Mouse (Mus musculus) 416B (cell line): ENCODE data around the gene Ccl17.

Source experiments
- DNase-seq: peaks from one replicate; pipeline ENCODE4 v3.0.0; 2011; ENCODE audit warnings: low read depth

The Ccl17 gene

DNA sequence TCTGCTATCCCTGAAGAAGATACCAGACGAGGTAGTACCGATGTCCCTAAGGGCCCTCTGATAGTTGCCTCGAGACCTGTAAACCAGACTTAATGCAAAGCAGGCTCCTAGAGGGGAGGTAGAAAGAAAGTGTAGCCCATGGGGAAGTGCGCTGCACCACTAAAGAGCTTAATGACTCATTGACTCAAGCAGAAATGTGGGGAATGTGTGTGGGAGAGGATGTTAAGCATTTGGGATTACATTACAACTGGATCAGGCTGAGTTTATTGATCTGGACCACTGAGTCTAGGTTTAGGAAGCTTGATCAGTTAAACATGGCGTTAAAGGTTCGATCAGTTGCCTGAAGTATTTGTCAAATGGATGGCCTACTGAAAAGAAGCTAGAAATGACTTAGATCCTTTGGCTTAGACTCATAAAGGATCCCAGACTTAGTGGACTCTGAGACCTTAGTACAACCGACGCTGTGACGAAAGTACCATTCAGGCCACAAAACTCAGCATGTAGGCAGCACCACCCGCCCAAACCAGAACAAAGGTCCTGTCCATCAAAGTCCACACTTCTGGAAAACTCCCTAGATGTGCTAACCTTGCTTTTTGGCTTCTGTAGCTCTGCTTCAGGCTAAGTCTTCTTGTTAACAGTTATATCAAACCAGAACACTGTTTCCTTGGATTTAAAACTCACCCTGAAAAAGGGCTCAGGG, 20.8 kb upstream of the Ccl17 start:
- DNase-seq: no peak

DNA sequence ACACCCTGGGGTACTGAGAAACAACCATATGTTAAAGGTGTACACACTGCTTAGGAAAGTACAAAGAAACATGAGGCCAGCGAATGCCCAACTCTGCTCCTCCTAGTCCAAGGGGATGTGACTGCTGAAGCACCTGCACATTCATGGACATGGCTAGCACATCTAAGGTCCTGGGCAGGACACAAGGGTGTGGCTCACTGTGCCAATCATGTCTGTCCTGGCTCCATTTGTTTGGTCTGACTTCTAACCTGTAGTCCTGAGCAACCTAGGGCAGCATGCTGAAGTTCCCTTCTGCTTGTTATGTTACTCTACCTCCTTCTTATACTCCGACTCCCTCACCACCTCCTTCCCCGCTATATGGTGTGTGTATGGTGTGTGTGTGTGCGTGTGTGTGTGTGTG, 15.9 kb upstream of the Ccl17 start:
- DNase-seq: no peak

DNA sequence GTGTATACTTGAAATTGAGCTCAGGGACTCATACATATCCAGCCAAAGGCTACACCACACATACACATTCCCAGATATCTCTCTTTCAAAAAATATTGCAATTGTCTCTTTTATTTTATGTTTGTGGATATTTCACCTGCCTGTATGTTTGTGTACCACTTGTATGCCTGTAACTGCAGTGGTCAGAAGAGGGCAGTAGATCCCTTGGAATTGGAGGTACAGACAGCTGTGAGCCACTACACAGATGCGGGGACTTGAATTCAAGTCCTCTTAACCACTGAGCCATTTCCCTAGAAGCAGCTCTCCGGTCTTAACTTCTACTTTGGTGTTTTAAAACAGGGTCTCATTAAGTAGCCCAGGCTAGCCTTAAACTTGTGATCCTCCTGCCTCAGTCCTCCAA, 15.5 kb upstream of the Ccl17 start:
- peak; percentile 72 for DNase-seq

DNA sequence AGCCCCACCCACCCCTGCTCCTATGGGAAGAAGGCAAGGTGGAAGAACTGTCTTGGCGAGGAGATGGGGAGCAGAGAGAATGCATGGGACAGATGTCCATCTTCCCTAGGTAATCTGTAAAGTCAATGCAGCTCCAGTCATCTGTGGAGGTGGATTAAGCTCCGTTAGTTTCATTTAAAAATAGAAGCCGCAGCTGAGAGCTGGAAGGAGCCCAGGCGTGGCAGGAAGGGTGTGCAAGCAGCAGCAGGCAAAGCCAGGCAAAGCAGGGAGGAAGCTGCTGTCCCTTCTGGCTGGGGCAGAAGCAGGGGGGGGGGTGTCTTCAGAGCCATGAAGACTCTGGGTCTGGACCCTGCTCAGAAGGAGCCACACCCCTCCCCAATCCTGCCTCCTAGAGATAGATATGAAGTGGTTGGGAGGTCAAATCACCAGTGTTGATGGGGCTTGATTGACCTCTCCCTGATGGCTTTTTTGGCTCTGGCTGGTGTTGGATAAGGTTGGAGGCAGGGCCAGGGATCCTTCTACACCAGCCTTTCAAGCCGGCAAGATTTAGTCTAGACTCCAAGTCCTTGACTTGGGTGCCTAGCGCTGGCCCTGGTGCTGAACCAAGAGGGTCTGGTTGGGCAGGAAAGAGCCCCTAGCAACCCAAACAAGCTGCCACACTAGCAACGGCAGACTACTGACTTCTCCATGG, 9.8 kb upstream of the Ccl17 start:
- peak; percentile 55 for DNase-seq

DNA sequence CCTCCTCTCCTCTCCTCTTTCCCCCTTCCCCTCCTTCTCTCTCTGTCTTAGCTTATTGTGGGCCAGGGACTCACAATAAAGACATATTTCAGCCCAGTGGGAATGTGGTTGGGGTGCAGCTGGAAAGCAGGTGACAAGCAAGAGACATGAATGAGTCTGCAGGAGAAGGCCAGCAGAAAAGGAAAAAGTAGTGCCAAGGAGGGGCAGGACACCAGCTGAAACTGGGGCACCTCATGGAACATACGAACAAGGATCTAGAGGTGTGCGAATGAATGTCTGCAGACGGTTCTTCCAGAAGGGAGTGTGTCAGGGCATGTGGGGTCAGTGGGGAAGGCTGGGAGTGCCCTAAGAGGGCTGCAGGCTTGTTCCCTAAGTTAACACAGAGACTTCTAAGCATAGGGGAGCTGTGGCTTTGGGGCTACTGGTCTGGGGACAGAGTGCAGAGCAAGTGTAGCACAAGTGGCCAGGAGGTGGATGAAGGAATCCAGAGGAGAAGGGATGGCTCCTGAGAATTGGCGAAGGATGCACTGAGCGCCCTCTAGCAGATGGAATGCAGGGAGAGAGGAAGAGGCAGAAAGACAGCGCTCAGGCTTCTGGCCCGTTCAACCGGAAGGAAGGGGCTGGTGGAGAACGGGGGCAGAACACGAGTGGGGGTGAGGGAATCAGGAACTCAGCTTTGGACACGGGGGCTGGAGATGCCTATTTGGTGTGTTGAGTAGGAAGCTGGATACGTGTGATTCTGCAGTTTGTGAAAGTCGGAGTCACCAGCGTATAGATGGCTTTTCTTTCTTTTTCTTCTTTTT, 8.8 kb upstream of the Ccl17 start:
- no peak for DNase-seq

DNA sequence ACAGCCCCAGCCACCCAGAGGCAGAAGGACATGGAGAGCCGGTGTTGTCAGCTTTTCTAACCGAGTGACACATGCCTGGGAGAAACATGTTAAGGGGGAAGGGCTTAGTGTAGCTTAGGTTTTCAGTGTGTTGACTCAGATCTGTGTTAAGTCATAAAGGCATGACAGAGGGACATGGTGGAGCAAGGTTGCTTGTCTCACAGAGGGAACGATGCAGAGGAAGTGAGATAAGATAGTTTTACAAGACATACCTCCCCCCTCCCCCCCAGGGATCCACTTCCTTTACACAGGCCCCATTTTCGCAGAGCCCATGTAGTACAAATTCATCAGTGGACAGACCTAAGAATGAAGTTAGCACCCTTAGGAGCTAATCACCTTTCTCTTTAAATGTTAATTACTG, 7.9 kb upstream of the Ccl17 start:
- DNase-seq: peak; percentile 88

DNA sequence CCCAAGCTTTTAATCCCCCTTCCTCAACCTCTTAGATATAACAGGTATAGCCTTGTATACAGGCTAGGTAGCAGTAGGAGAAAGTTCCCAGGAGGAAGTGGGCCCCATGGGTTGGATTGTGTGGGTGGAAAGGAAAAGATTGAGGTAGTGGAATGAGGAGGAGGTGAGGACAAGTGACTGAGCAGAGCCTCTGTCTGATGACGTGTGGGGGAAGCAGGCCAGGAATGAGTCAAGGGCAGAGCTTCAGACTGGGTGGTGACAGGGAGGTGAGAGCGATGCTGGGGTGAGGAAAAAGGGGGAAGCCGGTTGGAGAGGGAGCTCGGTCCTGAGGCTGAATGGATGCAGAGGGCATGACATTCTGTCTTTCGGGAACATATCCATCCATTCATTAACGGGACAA, 6.7 kb upstream of the Ccl17 start:
- peak; percentile 23 for DNase-seq

DNA sequence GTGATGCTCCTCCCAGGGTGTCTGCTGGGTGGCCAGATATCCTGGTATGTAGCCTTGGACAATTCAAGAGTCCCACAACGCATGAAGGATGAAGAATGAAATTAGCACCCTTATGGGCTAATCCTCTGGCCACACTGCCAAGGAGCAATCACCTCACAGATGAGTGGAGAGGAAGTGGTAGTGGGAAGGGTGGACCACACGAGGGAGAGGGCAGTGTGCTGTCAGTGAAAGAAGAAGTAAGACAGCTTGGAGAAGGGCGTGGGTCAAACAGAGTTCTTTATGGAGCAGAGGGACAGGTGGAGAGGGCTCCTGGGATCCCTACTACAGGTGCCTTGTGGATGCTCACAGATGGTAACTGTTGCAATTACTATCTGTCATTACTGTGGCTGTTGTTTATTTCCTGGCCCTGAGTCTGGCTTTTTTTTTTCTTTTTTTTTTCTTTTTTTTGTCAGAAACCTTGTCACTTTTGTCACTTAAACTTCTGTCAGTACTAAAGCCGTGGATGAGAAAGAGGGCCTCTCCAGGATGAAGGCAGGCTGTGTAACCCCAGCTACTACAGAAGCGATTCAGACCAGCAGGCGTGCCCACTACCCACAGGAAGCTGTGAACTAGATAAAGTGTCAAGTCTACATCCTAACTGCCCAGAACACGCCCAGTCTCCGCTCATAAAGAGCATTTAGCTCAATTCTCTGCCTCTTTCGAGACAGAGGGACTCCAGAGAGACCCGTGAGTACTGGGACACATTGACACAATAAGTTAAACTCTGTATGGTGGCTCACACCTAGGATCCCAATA, 5.5 kb upstream of the Ccl17 start:
- peak; percentile 87 for DNase-seq

DNA sequence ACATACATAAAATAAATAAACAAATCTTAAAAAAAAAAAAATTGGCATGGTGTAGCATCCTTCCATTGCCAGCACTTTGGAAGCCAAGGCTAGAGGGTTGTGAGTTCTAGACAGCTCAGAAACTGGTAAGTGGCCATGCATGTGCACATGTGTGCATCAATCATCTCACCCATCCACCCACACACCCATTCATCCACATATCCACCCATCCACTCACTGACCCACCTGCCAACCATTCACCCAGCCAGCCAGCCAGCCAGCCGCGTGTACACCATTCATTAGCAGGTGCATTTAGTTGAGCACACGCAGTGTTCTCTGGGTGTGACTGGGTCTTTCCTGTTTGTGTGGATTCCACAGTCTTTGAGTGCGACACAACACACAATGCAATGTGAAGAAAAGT, 4.4 kb upstream of the Ccl17 start:
- DNase-seq: no peak

DNA sequence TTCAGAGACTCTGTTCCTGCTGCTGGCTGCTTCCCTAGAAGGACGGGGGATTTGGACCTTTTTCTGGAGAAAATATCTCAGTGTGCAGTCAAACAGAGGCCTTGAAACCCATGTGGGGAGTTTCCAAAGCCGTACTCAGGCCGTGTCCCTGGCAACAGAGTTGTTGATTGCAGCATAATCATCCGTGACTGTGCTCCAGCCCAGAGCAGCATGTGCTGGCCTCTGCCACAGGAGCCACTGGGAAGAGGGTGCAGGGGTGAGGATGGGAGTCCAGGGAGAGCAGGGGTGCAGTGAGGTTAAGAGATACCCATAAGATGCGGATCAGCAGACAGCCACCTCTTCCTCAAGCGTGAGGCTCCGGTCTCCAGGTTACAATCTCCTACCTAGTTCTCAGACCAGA, 2.7 kb upstream of the Ccl17 start:
- no peak for DNase-seq

DNA sequence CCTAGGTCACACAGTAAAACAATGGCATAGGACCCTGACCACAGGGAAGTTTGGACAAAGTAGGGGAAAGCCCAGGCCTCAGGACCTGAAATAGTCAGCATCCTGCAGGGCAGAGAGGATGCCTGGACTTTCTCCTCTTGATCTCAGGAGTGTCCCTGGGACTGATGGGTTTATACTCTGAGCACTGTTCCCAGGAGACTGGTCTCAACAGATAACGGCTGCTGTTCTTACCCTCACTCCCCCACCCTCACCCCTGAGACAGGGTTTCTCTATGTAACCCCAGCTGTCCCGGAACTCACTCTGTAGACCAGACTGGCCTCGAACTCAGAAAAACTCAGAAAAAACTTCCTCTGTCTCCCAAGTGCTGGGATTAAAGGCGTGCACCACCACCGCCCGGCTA, 1.9 kb upstream of the Ccl17 start:
- no peak for DNase-seq

DNA sequence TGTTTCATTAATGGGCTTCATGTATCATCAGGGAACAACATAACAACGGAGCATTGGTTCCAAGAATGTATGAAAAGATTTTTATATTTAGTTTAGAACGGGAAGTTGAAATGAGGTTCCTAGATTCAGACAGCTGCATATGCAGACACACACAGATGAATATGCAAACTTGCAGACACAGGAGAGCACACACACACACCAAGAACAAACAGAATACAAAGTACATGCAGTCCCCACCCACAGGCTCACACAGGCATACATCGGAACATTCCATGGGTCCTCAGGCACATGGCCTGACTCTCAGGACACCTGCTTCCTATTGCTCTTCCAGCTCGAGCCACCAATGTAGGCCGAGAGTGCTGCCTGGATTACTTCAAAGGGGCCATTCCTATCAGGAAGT, 602 bp downstream of the Ccl17 start:
- no peak for DNase-seq

DNA sequence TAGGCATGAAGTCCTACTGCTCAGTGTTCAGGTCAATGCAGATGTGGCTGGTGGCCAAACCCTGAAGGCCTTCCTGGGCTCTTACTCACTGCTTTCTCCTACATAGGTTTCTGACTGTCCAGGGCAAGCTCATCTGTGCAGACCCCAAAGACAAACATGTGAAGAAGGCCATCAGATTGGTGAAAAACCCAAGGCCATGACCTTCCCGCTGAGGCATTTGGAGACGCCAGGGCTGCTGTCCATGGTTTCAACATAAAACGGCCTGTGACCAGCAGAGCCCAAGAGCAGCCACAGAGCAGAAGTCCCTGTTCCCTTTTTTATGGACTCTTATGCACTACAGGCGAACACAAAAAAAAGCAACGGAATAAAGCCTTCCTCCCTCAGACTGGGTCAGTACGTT, 1.4 kb downstream of the Ccl17 start:
- DNase-seq: peak; percentile 20

DNA sequence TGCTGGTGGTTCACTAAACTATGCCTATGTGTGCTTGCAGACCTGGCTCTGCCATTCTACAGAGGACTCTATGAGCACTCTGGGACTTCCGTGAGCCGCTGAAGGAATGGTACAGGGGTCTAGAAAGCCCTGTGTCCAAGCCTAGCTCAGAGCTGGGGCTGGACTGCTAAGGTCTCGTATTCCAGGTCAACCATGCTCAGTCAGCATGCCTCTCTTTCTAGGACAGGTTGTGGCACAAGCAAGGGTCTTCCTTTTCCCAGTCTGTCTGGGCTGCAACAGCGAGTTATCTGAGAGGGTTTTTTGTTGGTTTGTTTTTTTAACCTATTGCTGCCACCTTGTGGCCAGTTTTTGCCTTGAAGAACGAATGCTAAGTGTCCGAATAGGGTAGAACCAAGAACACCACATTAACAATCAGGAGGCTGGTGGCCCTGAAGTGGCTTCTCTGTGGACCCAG, 2.4 kb downstream of the Ccl17 start:
- peak; percentile 91 for DNase-seq

DNA sequence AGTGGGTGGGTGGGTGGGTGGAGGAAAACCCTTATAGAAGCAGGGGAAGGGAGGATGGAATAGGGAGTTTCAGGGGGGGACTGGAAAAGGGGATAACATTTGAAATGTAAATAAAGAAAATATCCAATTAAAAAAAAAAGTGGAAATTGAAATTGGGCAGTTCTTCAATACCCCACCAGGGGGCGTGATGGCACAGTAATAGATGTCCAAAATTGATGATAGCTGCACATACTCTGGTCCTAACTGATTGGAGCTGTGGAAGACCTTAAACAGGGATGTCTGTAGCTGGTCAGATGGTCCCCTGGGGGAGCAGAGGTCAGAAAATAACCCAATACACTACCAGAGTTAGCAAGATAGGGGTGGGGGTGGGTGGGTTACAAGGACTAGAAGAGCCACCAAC, 4.3 kb downstream of the Ccl17 start:
- DNase-seq: peak; percentile 56

DNA sequence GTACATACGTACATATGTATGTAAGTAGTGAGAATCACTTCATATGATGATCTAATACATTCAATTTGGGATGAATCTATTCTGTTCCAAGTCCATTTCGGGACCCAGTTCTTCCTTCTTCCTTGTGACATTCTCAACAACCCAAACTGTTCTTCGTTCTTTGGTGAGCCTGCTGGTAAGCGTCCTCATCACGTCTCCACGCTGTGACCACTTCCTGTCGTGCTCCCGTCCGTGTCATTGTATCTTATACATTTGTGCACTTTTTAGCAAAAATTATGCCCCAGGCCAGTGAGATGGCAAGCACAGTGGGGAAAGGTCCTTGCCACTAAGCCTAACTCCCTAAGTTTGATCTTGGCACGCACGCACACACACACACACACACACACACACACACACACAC, 7.7 kb downstream of the Ccl17 start:
- DNase-seq: no peak

DNA sequence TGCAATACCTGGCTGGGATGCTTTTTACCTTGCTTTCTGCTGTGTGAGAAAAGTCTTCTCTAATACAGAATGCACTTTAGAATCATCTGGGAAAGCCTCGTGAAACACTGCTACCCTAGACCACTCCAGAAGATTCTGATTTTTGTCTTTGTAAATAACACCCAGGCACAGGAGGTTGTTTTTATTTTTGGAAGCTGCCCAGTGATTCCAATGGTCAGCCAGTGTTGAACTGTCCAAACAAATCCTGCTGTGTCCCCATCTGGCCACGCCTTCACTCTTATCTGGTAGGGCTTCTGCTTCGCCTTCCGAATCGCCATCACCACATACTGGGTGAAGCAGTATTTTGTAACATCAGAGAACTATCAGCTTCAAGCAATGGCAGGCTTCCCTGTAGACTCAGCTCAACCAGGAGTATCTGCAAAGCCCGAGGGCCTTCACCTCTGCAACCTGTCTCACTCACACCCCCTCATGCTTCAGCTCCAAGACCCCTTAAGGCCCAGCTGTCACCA, 9.5 kb downstream of the Ccl17 start:
- no peak for DNase-seq

DNA sequence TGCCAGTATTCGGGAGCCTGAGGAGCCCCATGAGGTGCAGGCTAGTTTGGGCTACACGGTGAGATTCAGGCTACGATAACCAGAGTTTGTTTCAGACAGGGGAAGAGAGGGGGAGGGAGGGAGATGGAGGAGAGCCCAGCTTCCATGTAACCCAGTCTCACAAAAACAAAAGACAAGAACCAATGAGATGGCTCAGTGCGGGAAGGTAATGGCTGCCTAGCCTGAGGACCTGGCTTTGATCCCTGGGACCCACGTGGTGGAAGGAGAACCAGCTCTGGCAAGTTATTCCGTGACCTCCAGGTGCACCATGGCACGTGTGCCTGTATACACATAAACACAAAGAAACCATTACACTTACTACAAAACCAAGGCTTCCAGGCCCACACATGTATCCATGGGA, 10.3 kb downstream of the Ccl17 start:
- DNase-seq: no peak

DNA sequence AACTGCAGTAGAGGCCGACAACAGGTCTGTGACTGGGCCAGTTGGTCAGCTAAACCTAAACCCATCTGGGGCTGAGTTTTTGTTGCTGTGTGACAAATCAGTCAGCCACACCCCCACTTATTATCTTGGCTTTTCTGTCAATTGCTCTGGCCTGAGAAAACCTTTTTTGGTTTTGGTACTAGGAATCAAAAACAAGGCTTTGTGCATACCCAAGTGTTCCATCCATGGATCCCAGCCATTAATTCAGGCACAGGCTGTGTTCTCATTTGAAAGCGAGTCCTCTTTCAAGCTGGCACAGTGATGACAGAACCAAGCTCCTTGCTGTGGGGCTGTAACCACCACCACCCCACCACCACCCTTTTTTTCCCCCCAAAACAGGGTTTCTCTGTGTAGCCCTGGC, 11.1 kb downstream of the Ccl17 start:
- DNase-seq: no peak

DNA sequence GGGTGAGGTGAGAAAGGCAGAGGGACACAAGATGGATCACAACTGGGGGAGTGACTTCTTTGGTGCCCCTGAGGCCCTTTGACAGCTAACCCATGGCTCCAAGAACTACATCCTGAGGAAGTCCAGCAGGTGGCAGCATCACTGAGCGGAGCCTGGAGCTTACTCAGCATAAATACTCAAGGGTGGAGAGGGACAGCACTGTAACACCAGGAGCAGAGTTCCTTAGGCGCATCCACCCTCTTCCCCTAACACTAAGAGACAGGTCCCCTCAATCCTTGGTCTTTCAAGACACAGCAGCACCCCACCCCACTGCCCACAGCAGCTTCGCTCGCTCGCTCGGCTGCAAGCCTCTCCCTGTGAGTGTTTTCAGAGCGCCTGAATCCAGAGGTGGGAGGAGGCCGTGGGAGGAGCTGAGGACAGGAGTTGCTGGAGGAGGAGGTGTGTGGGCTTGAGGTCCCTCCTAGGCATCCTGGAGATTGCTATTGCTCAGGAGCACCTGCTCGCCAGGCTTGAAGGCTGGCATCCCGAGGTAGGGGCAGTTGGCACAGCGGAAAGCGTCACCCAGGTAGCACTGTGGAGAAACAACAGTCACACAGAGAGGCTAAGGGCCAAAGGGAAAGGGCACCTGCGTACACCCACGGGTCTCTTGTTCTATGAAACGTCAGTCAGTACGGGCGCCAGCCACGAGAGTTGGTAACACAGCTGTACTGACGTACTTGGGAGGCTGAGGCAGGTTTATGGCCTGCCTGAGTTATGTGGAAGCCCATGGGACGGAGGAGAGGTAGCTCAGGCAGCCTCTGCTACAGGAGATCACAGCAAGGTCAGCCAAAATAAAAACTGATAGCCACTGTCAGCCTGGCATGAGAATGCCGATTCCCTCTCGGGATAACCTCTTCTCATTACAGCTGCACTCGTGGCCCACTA, 12.6 kb downstream of the Ccl17 start:
- peak; percentile 70 for DNase-seq

DNA sequence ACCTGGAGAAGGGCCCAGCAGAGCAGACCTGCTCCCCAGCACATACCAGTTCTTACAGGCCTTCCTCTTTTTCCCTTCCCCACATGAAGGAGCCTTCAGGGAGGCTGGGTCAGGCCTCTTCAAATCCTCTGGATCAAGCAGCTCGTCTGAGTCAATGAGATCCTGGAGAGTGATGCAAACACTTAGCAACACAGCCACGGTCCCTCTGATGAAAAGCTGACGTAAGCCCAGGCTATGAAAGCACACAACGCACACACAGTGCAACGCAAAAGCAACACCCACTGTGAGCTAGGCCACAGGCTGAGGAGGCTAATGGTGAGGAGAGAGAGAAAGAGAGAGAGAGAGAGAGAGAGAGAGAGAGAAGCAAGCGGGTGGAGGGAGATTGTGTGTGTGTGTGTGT, 14.9 kb downstream of the Ccl17 start:
- DNase-seq: no peak
